Mouse (Mus musculus): ENCODE results near the gene Hist2h2be. TPM values are rescaled to one million over a fixed set of nuclear protein-coding genes. Genes with fewer than 3 reads are reported as not detected.
"Not testable (repeated sequence)": the region's sequence is repeated elsewhere in the genome, so short reads cannot be mapped to it uniquely, and the experiment has no call there.

Hist2h2be gene
- 1 to 10 TPM; 5.3 to 6.8 TPM for total RNA-seq (2021)
- long read RNA-seq, experiment 1, transcript Hist2h2be-201 (1 exons, 2,620 nt), result major isoform, 10 of 10 reads
- long read RNA-seq, experiment 1, partial matches to known transcripts, result 0 of 10 reads
- long read RNA-seq, experiment 1, other reads (novel, unspliced or antisense), result 0 of 10 reads
- long read RNA-seq, experiment 2, partial matches to known transcripts, result 0 of 2 reads
- long read RNA-seq, experiment 2, other reads (novel, unspliced or antisense), result 0 of 2 reads

DNA sequence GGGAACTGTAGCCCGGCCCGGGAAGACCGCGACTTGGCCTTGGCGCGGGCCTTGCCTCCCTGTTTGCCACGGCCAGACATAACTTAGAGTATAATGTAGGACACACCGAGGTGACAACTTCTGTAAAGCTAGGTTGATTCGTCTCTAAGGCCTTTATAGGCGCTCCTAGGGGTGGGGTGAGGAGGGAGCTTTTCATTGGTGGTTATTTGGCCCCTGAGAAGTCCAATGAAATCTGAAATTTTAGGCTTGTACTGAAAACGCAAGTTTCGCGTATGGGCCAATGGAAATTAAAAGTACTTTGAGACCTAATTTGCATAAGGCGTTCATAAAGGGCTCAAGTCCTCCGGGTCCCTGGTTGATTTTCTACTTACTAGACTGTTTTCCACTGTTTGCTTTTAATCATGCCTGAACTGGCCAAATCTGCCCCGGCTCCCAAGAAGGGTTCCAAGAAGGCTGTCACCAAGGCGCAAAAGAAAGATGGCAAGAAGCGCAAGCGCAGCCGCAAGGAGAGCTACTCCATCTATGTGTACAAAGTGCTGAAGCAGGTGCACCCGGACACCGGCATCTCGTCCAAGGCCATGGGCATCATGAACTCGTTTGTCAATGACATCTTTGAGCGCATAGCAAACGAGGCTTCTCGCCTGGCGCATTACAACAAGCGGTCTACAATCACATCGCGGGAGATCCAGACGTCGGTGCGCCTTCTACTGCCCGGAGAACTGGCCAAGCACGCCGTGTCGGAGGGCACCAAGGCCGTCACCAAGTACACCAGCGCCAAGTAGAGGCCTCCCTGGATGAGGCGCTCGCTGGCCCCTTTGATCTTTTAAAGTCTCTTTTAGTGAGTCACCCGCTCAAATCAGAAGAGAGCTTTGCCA, at the start of gene Hist2h2be, which contains the start of gene Hist2h2ac:
Hist2h2be (plus strand) TSS at position 355 of the 875 bp plus-strand sequence.
Hist2h2ac (minus strand) TSS at position 116 of the 875 bp plus-strand sequence.
- DNase-seq (ENCODE audit: low spot score in 2 of 2), result peak; percentile 75 to 85

DNA sequence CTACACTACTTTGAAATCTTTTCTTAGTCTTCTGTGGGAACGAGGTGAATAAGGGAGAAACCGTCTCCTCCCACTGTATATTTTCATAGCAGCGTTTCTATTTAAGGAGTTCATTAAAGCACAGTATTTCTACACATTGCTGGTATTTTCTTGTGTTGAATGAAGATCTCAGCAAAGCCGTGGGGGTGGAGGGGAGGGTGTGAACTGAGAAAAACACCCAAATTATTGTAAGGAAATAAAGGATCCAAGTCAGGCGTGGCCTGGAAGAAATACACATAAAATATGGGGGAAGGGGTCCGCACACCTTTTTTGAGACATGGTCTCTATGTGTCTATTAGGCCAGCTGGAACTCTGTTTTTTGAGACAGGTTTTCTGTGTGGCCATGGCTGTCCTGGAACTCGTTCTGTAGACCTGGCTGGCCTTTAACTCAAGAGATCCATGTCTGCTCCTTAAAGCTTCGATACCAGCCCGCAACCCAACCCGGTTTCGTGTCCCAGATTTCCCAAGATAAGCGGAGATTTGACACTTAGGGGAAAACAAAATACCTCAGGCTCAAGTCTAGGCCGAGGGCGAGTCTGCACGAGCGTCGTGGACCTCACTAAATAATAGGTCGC, 49.2 kb upstream of the Hist2h2be start:
- DNase-seq (ENCODE audit: low spot score in 2 of 2), result no peak

DNA sequence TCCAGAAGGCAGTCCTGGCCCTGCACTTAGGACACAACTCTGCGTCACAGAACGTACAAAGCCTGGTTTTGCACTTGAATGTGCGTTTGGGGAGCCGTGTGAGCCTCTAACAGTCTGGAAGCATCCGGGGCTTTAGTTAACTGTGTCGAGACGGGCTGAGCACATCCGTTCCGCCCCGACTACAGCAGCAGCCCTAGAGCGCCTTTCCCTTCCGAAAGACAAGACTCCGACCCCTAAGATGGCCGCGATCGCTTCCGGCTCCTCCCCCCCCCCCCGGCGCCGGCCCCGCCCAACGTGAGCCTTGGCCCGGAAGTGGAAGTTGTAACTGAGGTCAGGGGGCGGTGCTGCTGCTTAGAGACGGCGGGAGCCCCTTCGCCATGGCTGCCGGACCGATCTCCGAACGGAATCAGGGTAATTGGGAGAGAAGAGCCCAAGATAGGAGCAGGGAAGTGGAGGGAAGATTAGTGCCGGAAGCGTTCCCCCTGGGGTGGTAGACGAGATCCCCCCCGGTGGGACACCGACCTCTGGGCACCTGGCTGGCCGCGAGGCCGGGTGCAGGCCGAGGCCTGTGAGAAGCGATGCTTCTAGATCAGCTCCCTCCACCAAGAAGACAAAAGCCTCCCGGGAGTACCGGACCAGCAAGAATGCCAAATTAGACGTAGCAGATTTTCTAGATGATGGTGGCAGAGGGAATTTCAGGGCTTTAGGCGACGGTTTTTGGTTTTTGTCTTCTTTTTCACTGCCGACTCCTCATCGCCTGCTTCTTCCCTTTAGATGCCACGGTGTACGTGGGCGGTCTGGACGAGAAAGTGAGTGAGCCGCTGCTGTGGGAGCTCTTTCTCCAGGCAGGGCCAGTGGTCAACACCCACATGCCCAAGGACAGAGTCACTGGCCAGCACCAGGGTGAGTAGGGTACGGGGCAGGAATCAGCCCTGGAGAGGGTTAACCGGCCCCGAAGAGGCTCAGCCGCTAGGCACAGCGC, 48.4 kb upstream of the Hist2h2be start, which contains the start of gene Sf3b4:
Sf3b4 (plus strand) TSS at position 136 of the 982 bp plus-strand sequence.
- peak; percentile 78 to 80 for DNase-seq (ENCODE audit: low spot score in 2 of 2)

DNA sequence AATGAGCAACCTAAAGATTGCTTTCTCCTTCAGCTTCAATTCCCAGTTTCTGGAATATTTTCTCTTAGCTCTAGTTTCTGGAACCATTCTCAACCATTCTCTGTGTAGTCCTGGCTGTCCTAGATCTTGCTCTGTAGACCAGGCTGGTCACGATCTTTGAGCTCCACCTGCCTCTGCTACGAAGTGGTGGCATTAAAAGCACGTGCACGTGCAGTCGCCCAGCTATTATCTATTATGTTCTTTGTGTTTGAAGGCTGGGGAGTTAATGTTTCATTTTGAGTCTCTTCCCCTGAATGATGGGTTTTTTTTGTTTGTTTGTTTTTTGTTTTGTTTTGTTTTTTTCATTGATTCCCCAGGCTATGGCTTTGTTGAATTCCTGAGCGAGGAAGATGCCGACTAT, 47.7 kb upstream of the Hist2h2be start:
- DNase-seq (ENCODE audit: low spot score in 2 of 2), result no peak

DNA sequence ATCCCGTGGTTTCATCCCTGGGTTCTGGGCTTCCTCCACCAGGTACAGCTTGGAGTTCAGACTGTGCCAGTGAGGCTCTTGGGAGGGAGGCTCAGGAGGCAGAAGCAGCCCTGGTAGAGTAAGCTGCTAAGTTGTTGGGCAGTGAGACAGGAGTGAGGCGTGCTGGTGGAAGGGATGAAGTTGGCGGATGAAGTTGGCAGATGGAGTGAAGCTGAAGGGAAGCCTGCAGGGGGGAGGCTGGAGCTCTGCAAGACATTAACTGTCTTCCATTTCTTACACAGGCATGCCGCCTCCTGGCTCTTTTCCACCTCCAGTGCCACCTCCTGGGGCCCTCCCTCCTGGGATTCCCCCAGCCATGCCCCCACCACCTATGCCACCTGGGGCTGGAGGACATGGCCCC, 46.9 kb upstream of the Hist2h2be start:
- not testable (repeated sequence) for DNase-seq (ENCODE audit: low spot score in 2 of 2)

DNA sequence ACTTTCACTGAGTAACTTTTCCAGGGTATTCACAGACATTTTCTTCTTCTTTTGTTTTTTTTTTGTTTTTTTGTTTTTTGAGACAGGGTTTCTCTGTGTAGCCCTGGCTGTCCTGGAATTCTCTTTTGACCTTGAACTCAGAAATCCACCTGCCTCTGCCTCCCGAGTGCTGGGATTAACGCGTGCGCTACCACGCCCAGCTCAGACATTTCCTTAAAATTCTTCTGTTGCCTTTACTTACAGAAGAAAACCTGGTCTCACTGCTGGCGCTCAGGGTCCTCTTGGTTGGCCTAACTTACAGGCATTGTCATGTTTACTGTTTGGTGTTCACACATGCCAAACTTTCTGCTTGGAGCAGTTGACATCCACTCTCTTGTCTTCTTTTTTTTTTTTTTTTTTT, 45.7 kb upstream of the Hist2h2be start:
- DNase-seq (ENCODE audit: low spot score in 2 of 2), result no peak

DNA sequence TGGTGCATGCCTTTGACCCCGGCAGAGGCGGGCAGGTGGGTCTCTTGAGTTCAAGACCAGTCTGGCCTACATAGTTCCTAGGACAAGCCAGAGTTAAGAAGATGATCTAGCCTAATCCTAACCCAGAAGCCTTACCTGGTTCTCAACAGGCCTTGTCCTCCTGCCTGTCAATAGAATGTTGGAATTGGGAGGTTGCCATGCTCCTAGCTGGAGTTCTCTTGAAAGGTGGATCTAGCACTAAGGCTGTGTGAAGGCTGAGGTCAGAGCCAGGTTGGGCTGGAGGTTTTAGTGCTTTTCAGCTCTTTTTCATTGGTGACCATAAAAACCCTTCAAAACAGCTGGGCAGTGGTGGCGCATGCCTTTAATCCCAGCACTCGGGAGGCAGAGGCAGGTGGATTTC, 42.5 kb upstream of the Hist2h2be start:
- no peak for DNase-seq (ENCODE audit: low spot score in 2 of 2)

DNA sequence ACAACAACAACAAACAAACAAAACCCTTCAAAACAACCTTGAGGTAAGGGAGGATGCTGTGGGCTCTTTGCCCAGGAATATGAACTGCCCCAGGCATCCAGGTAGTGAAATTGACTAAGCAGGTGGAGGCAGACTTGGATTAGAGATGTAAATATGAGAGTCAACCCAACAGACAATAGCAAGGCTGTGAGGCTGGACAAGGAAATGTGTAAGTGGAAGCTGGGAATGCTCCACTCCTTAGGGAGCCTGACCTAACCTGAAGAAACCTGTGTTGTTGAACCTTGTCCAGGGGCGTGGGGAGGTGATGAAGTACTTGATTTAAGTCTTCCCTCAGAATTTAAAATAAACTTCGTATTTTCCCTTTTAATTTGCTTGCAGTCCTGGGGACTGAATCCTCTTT, 42.0 kb upstream of the Hist2h2be start:
- no peak for DNase-seq (ENCODE audit: low spot score in 2 of 2)

DNA sequence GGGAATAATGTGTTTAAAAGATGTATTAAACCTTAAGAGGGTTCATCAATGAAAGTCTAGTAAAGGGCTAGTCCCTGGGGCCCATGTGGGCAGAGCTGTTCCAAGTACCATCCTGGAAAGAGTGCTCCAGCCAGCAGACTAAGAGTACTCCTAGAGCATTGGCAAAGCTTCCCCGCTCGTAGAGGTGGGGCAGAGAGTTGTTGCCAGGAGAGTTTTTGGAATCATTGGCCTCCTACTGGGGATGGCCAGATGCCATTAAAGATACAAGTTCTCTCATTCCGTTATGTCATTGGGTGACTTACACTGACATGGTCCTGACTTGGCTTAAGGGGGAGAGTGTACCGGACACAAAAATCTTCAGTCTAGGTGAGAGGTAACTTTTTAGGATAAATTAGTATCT, 41.4 kb upstream of the Hist2h2be start:
- no peak for DNase-seq (ENCODE audit: low spot score in 2 of 2)

DNA sequence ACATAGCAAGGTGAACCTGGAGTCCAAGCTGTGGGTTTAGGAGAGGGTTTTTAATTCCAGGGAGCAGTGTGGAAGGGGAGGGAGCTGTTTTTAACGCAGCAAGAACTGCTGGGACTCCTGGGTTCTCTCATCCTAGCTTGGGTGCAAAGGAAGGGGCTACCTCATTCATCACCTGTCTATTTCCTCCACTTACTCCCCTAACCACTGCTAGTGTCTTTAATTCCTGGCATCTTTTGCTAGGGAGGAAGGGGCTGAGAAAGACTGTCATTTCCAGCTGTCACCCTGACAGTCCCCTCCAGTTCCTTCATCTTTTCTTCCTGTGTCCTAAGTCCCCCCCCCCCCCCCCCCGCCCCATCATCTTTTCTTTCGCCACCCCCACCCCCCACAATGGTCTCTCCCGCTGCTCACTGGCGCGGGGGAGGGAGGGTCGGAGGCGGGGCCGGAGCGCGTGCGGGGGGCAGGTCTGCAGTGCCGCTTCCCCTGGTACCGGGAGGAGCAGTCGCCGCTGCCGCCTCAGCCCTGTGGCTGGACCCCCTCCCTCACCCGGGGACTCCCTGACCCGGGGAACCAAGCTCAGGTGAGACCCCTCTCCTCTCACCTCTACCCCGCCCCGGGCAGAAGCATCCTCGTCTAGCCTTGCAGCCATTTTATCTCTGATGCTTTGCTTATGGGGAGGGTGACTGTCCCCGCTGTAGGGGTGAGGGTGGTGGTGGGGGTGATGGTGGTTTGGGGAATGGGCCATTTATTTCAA, 40.0 kb upstream of the Hist2h2be start, which contains the start of gene Sv2a:
Sv2a (plus strand) TSS at position 425 of the 751 bp plus-strand sequence.
- DNase-seq (ENCODE audit: low spot score in 2 of 2), result peak; percentile 74 to 77

DNA sequence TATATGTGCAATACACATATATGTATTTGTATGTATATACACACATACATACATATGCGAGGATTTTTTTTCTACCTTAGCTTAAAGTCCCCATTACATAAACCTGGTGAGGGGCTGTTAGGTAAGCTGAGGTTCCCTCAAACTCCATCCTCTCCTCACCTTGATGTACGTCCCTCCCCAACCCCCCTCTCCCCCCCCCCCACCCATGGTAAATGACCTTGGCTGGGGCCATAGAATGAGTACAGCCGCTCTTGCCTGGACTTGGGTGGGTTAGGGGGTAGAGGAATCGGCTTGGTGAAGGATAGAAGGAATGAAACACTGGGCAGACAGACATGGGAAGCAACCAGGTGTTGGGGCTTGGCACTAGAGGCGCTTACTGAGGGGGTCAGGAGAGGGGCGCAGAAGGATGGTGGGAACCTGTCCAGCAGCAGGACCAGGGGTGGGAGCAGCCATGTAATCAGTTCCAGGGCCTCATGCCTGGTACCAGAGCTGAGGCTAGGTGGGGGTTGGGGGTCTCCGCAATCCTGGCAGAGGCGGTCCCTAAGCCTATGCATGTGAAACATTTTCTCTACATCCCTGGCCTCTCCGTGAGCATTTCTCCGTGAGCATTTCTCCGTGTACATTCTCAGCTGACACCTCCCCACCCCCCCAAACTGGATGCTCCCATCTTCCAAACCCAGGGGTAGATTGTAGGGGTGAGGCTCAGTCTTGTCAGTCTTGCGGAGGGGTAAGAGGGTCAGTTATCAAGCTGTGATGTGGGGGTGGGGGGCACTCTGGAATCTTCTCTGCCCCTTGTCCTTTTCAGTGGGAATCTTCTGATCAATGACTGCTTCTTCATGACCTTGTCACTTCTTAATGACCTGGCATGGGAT, 39.2 kb upstream of the Hist2h2be start:
- DNase-seq (ENCODE audit: low spot score in 2 of 2), result peak; percentile 31 to 37

DNA sequence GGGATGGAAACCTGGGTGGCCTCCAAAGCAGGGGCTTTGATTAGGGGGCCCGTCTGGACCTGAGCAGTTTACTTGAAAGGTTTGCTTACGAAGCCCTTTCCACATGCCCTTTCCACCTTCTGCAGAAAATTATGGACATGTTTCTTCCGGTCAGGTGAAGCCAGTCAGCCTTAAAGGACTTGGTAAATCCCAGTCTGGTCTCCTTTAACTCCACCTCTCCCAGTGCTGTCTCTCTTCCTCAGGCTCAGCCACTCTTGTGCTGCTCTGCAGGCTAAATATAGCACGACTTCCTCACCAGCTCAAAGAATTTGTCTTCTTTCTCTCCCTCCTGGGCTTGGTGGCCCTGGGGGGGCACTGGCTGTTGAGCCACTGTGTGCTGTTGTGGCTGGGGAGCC, 38.5 kb upstream of the Hist2h2be start:
- peak in 1 of 2 experiments; percentile 42 for DNase-seq (ENCODE audit: low spot score in 2 of 2)

DNA sequence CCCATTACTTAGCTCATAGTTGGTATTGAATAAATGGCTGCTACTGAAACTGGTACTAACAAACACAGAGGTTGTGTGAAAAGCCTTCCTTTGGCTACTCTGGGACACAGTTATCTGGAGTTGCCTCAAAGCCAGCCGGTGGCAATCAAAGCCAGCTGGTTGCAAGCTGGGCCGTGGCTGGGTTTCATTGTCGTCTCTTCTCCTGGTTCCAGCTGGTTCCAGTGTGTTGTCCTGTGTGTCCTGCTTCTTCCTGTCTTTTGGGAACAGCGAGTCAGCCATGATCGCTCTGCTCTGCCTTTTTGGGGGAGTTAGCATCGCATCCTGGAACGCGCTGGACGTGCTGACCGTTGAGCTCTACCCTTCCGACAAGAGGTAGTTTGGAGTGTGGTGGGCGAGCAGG, 27.9 kb upstream of the Hist2h2be start:
- DNase-seq (ENCODE audit: low spot score in 2 of 2), result no peak

DNA sequence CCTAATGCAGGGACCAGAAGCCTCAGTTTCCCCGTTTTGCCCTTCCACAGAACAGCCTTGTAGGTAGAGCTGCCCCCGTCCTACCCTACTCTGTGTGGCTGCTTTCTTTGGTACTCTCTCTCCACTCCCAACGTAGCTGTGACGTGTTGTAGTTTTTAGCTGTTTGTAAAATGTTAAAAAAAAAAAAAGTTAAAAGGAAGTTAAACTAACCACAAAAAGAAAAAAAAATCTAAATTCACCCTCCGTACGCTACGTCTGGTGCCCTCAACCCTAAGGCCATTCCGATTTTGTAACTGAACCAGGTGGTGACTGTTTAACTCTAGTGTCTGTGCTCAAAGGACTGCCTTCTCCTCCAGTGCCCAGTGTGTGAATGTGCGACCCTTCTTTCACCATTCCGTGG, 26.0 kb upstream of the Hist2h2be start:
- no peak for DNase-seq (ENCODE audit: low spot score in 2 of 2)

DNA sequence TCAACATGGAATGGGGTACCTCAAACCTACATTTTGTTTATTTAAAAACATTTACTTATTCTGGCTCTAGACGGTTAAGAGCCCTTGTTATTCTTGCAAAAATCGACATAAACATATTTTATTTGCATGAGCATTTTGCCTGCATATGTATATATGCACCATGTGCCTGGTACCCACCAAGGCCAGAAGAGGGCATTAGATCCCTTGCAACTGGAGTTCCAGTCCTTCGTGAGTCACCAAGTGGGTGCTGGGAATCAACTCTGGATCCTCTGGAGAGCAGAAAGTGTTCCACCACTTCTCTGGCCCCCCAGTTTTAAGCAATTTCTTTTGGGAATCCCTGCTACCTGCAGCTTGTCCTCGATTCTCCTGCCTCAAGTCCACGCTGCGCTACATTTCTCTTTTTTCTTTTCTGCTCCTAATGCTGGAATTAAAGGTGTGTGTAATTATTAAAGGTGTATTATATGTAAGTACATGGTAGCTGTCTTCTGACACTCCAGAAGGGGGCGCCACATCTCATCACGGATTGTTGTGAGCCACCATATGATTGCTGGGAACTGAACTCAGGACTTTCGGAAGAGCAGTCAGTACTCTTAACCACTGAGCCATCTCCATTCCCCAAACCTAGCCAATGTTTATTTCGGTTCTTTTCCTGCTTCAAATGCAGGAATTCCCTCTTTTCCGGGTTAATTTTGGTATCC, 25.2 kb upstream of the Hist2h2be start:
- DNase-seq (ENCODE audit: low spot score in 2 of 2), result no peak

DNA sequence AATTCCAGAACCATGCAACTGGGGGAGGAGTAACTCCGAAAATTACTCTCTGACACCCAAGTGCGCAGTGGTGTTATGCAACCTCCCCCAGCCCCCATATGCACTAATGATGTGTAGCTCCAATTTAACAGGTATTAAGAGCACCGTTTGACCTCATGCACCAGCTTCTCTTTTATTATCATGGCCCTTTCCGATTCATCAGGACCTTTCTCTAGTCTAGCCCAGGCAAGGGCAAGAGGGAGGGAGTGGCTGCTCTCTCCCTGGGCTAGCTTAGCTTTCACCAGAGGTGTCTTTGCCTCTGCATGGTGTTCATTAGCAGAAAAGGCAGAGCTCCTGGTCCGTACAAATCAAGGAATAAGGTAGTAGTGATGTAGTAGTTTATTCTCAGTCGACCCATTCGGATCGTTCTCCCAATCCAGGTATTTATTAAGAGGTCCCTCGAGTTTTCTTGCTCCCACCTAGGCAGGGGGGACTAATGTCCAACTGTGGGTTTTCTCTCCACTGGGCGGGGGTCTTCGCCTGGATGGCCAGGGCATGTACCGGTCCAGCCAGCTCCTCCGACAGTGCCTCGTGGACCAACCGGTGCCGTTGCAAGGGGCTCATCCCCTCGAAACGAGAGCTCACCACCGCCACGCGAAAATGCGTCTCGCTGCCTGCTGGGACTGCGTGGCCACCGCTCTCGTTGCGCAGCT, 24.3 kb upstream of the Hist2h2be start:
- DNase-seq (ENCODE audit: low spot score in 2 of 2), result no peak

DNA sequence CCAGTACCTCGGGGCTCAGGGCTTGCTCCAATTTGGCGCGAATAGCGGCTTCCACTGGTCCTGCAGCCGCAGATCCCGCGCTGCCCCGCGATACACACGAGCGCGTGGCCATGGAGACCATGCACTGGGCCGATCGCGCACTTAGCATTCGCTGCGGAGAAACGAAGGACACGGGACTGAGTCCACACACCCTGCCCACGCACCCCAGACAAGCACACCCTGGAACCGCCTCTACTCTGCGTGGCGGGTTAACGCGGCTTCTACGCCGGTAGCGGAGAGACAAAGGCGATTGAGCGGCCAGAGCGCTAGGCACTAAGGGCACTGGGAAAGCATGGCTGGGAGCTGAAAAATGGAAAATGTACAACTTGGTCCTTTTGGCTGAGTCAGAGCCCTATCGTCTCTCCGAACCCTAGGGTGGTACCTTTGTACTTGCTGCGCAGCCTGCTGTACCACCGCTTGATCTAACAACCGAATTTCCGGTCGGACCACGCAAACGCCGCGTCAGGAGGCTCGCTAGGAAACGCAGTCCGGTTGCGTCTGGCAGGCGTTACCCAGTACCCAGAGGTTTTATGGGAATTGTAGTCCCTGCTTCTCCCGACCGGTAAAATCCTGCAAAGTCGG, 23.7 kb upstream of the Hist2h2be start:
- DNase-seq (ENCODE audit: low spot score in 2 of 2), result peak; percentile 88 to 94
